Mouse (Mus musculus) lung, embryonic 16.5 days (tissue): ENCODE data around the gene Tbxa2r. TPM values are rescaled to one million over a fixed set of nuclear protein-coding genes. Genes with fewer than 3 reads are reported as not detected.

ENCODE experiments used
- ATAC-seq: fragments of 200-750 bp; cut with Nextera tagmentation; 2 replicates; pipeline ENCODE4 v1.8.0; 2017; ENCODE audit warnings: low read depth, mild to moderate bottlenecking, moderate library complexity
- H3K27ac ChIP-seq: fragments of 300-500 bp; sonication (generic); 2 replicates; pipeline ENCODE4 v1.5.1; 2014; ENCODE audit warnings: mild to moderate bottlenecking, control low read depth, low read length
- H3K27me3 ChIP-seq: fragments of 300-500 bp; sonication (generic); 2 replicates; pipeline ENCODE4 v1.6.1; 2014; ENCODE audit warnings: low read depth, low read length, mixed read lengths; ENCODE audit not compliant: control insufficient read depth, insufficient read depth
- H3K36me3 ChIP-seq: fragments of 300-500 bp; sonication (generic); 2 replicates; pipeline ENCODE4 v1.6.1; 2014; ENCODE audit warnings: low read length; ENCODE audit not compliant: control insufficient read depth, insufficient read depth
- H3K4me1 ChIP-seq: fragments of 300-500 bp; sonication (generic); replicated peaks from 2 replicates; pipeline ENCODE4 v1.6.1; 2014; ENCODE audit warnings: low read length, mixed read lengths; ENCODE audit not compliant: control insufficient read depth, insufficient read depth
- H3K4me2 ChIP-seq: fragments of 300-500 bp; sonication (generic); 2 replicates; pipeline ENCODE4 v1.6.1; 2014; ENCODE audit warnings: low read depth, low read length, control low read depth
- H3K4me3 ChIP-seq: fragments of 300-500 bp; sonication (generic); 2 replicates; pipeline ENCODE4 v1.5.1; 2014; ENCODE audit warnings: mild to moderate bottlenecking, low read length, control low read depth
- H3K9ac ChIP-seq: fragments of 300-500 bp; sonication (generic); 2 replicates; pipeline ENCODE4 v1.6.1; 2014; ENCODE audit warnings: low read length, control low read depth
- H3K9me3 ChIP-seq: fragments of 300-500 bp; sonication (generic); 2 replicates; pipeline ENCODE4 v1.6.1; 2016; ENCODE audit warnings: low read length; ENCODE audit not compliant: control insufficient read depth
- WGBS: fragments of 180-500 bp; shearing (Covaris S2); extraction: QIAGEN DNeasy Blood & Tissue Kit; methylation state at CpG from one replicate; pipeline ENCODE4 v1.1.7; 2014; 5-methylcytosine and 5-hydroxymethylcytosine counted together
- polyA plus RNA-seq: library from polyadenylated mRNA; unstranded; fragments of >200 nt; fragmentation: Nextera tagmentation; extraction: Ambion mirVana; gene quantifications from 2 replicates; pipeline ENCODE4 v1.2.1, GENCODE M21; 2015

The Tbxa2r gene
- polyA plus RNA-seq, 1 experiment from 2014 or later = 18.6 TPM

DNA sequence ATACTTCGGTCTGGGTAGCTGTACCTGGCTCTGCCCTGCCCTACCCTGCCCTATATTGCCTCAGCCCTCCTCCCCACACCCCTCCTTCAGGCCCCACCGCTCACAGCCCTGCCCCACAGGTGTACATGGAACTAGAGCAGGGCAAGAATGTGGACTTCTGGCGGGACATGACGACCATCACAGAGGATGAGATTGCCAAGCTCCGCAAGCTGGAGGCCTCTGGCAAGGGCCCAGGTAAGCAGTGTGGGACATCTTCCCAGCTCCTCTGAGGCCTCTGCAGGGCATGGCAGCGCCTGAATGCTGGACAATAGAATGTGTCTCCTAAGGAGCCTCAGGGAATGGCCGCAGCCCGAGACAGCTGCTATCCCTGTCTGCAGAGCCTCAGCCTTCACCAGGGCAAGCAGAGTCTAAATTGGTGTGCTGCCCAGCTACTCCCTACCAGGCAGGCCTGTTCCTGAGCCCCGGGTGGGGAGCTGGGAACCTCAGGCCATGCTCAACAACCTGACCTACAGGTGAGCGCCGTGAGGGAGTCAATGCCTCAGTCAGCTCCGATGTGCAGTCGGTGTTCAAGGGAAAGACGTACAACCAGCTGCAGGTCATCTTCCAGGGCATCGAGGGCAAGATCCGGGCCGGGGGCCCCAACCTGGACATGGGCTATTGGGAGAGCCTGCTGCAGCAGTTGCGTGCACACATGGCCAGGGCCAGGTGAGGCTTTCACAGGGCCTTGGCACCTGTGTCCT lies 4.6 kb upstream of the Tbxa2r start:
- Histone ChIP-seq H3K27ac (no peak overlapping the region), H3K9me3 (no peaks in the 10 kb centered on the region), H3K27me3 (no peaks in the 10 kb centered on the region), H3K4me1 (peaks cover 34% of the 10 kb centered on the region), H3K4me3 (no peak overlapping the region), H3K4me2 (no peak overlapping the region), H3K9ac (no peak overlapping the region), H3K36me3 (peaks cover 46% of the 10 kb centered on the region)
- ATAC-seq = no peak
- WGBS = 92% methylated on average over 18 of the region's 18 CpGs

DNA sequence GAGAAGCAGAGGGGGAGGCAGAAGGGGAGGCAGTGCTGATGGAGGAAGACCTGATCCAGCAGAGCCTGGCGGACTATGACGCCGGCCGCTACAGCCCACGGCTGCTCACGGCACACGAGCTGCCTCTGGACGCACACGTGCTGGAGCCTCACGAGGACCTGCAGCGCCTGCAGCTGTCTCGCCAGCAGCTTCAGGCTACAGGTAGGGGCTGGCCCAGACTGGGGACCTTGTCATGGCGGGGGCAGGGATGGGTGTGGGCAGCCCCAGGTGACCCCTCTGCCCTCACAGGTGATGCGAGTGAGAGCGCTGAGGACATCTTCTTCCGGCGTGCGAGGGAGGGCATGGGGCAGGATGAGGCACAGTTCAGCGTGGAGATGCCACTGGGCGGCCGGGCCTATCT lies 3.4 kb upstream of the Tbxa2r start:
- Histone ChIP-seq H3K36me3 (peaks cover 46% of the 10 kb centered on the region), H3K9ac (no peak overlapping the region), H3K4me2 (no peak overlapping the region), H3K4me1 (peaks cover 36% of the 10 kb centered on the region), H3K27me3 (no peaks in the 10 kb centered on the region), H3K27ac (no peak overlapping the region), H3K4me3 (no peak overlapping the region), H3K9me3 (no peaks in the 10 kb centered on the region)
- no peak for ATAC-seq
- WGBS = 89% methylated on average over 21 of the region's 21 CpGs

DNA sequence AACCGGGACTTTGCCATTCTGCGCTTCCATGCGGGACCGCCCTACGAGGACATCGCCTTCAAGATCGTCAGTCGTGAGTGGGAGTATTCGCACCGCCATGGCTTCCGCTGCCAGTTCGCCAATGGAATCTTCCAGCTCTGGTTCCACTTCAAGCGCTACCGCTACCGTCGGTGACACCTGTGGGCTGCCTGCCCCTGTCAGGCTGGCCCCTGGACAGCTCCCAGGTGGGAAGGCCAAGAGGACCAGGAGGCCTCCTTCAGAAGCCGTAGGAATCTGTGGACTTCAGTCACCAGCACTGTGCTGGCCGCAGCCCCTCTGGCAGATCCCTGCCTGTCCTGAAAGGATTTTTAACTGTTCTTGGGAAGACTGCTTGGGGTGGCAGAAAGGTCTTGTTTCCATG lies 2.8 kb upstream of the Tbxa2r start:
- Histone ChIP-seq H3K36me3 (peaks cover 46% of the 10 kb centered on the region), H3K9me3 (no peaks in the 10 kb centered on the region), H3K4me3 (no peak overlapping the region), H3K27ac (0 out of 2 replicates have a peak overlapping the region, but pooled peaks have one; percentile 72), H3K27me3 (no peaks in the 10 kb centered on the region), H3K9ac (no peak overlapping the region), H3K4me2 (no peak overlapping the region), H3K4me1 (peaks cover 40% of the 10 kb centered on the region)
- ATAC-seq = no peak
- WGBS = 87% methylated on average over 18 of the region's 18 CpGs

- WGBS = 67% methylated on average over 6 of the region's 6 CpGs
- peak; percentile 24 for ATAC-seq
- Histone ChIP-seq H3K9ac (no peak overlapping the region), H3K4me3 (no peak overlapping the region), H3K4me1 (peaks cover 41% of the 10 kb centered on the region), H3K27me3 (no peaks in the 10 kb centered on the region), H3K4me2 (no peak overlapping the region), H3K9me3 (no peaks in the 10 kb centered on the region), H3K27ac (peak overlapping the region; percentile 72), H3K36me3 (peaks cover 46% of the 10 kb centered on the region)
Measured at GRCm38 (mm10) chr10:81326858-81327257, 1.7 kb upstream of the Tbxa2r start.

- H3K4me2 ChIP-seq = peak overlapping the region; percentile 37
- peaks cover 40% of the 10 kb centered on the region for H3K36me3 ChIP-seq
- peak overlapping the region; percentile 40; the same call in 1 of the 2 replicates for H3K9ac ChIP-seq
- peaks cover 4% of the 10 kb centered on the region for H3K27me3 ChIP-seq
- 24% methylated on average over 2 of the region's 2 CpGs for WGBS
- H3K4me1 ChIP-seq = peaks cover 34% of the 10 kb centered on the region
- H3K9me3 ChIP-seq = no peaks in the 10 kb centered on the region
- no peak for ATAC-seq
- 0 out of 2 replicates have a peak overlapping the region, but pooled peaks have one; percentile 33 for H3K4me3 ChIP-seq
- H3K27ac ChIP-seq = peak overlapping the region; percentile 94
Measured at GRCm38 (mm10) chr10:81327959-81328358, 572 bp upstream of the Tbxa2r start.

DNA sequence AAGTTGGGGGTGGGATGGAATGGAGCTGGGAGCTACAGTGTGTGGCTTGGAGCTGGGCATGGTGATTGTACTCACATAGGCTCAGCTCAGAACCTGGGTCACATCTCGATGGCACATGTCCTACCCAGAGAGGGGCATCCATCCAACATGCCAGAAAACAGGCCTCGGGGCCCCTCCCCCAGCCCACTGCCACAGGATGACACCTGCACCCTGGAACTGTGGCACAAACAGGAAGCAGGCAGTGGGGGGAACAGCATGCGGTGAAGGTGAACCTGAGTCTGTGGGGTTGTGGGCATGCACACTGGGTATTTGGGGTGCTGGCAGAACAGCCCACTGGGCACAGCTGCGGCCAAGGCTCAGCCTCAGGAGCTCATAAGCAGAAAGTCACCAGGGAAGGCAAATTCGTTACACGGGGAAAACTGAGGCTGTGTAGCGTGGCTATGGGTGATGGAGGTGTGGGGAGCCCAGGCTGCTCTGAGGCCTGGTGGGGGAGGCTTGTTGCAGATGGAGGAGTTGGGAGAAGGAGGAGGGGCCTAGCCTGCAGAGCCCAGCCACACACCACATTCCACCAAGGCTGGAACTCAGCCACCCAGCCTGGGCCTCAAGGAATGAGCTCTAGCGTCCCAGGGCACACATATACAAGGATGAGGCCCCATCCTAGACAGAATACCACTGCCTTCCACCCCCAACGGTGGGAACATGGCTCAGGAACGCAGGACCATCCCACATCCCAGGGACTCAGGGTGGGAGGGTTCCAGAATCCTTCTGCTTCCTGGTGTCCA lies 854 bp downstream of the Tbxa2r start:
- peak overlapping the region; percentile 52 for H3K9ac ChIP-seq
- H3K27me3 ChIP-seq = peaks cover 5% of the 10 kb centered on the region
- H3K36me3 ChIP-seq = peaks cover 27% of the 10 kb centered on the region
- no peaks in the 10 kb centered on the region for H3K9me3 ChIP-seq
- ATAC-seq = peak; percentile 85
- H3K4me2 ChIP-seq = peak overlapping the region; percentile 37
- peak overlapping the region; percentile 33 for H3K4me3 ChIP-seq
- 45% methylated on average over 10 of the region's 10 CpGs for WGBS
- peaks cover 35% of the 10 kb centered on the region for H3K4me1 ChIP-seq
- H3K27ac ChIP-seq = peak overlapping the region; percentile 94

- peaks cover 42% of the 10 kb centered on the region for H3K4me1 ChIP-seq
- ATAC-seq = peak; percentile 2
- peak overlapping the region; percentile 52 for H3K9ac ChIP-seq
- H3K4me2 ChIP-seq = peak overlapping the region; percentile 37
- H3K9me3 ChIP-seq = no peaks in the 10 kb centered on the region
- 41% methylated on average over 4 of the region's 4 CpGs for WGBS
- peak overlapping the region; percentile 8; the same call in 1 of the 2 replicates for H3K4me3 ChIP-seq
- H3K27me3 ChIP-seq = peaks cover 5% of the 10 kb centered on the region
- H3K27ac ChIP-seq = peak overlapping the region; percentile 94
- H3K36me3 ChIP-seq = peaks cover 20% of the 10 kb centered on the region
Measured at GRCm38 (mm10) chr10:81330007-81330406, 1.5 kb downstream of the Tbxa2r start.

- H3K4me3 ChIP-seq = no peak overlapping the region
Measured at GRCm38 (mm10) chr10:81332277-81332676, 3.7 kb downstream of the Tbxa2r start.

GRCm38 (mm10) chr10:81334324-81334723 lies 5.8 kb downstream of the Tbxa2r start:
- peak overlapping the region; percentile 58 for H3K9ac ChIP-seq

More at GRCm38 (mm10) chr10:81332277-81332676, 3.7 kb downstream of the Tbxa2r start:
- H3K27me3 ChIP-seq = peaks cover 5% of the 10 kb centered on the region
- H3K9ac ChIP-seq = peak overlapping the region; percentile 31; the same call in 1 of the 2 replicates
- no peak for ATAC-seq
- H3K36me3 ChIP-seq = no peaks in the 10 kb centered on the region
- peaks cover 52% of the 10 kb centered on the region for H3K4me1 ChIP-seq
- no peak overlapping the region for H3K27ac ChIP-seq
- 0 out of 2 replicates have a peak overlapping the region, but pooled peaks have one; percentile 14 for H3K4me2 ChIP-seq
- H3K9me3 ChIP-seq = no peaks in the 10 kb centered on the region
- 29% methylated on average over 29 of the region's 29 CpGs for WGBS

More at GRCm38 (mm10) chr10:81334324-81334723, 5.8 kb downstream of the Tbxa2r start:
- H3K4me3 ChIP-seq = no peak overlapping the region
- H3K27ac ChIP-seq = peak overlapping the region; percentile 97
- H3K36me3 ChIP-seq = no peaks in the 10 kb centered on the region
- no peak overlapping the region for H3K4me2 ChIP-seq
- 76% methylated on average over 11 of the region's 11 CpGs for WGBS
- H3K27me3 ChIP-seq = peaks cover 5% of the 10 kb centered on the region
- peaks cover 35% of the 10 kb centered on the region for H3K4me1 ChIP-seq
- no peaks in the 10 kb centered on the region for H3K9me3 ChIP-seq
- ATAC-seq = no peak
